Mouse (Mus musculus): ENCODE measurements around the gene Specc1. TPM values are rescaled to one million over a fixed set of nuclear protein-coding genes. Genes with fewer than 3 reads are reported as not detected.

Specc1 gene
- polyA plus RNA-seq, 1 experiment from 2014 or later = 10.0 TPM

DNA sequence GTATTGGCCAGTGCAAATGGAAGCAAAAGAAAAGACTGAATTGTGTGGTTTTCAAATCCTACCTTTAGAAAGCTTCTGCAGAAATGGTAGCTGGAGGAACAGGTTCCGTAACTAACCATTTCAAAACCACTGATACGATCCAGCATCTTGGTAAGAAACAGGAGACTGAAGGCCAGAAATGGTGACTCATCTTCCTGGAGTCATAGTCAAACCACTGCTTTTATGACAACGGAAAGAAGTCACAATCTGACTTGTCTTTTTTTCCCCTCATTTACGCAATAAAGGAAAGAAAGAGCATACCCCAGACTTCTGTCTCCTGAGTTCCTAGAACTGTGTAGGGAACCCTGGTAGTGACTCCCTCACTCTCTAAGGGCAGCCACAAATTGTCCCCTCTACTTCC lies 228.3 kb downstream of the Specc1 start:
- Histone ChIP-seq H3K27me3 (ENCODE audit: control insufficient read depth, insufficient read depth, low read length) (no peaks in the 10 kb centered on the region), H3K4me1 (ENCODE audit: control insufficient read depth, insufficient read depth, low read length) (no peaks in the 10 kb centered on the region), H3K4me2 (replicated peaks; ENCODE audit: low read depth, low read length) (no peak overlapping the region), H3K9ac (replicated peaks; ENCODE audit: low read depth, low read length) (no peak overlapping the region), H3K36me3 (ENCODE audit: control insufficient read depth, insufficient read depth, low read length) (no peaks in the 10 kb centered on the region), H3K4me3 (ENCODE audit: low read depth, low read length) (no peak overlapping the region), H3K9me3 (ENCODE audit: control insufficient read depth, low read depth, low read length) (no peaks in the 10 kb centered on the region), H3K27ac (ENCODE audit: low read length) (no peak overlapping the region)
- 88% methylated on average over 4 of the region's 4 CpGs for WGBS
- ATAC-seq (ENCODE audit: insufficient number of reproducible peaks, insufficient read depth, low FRiP score, low read depth) = no peak

DNA sequence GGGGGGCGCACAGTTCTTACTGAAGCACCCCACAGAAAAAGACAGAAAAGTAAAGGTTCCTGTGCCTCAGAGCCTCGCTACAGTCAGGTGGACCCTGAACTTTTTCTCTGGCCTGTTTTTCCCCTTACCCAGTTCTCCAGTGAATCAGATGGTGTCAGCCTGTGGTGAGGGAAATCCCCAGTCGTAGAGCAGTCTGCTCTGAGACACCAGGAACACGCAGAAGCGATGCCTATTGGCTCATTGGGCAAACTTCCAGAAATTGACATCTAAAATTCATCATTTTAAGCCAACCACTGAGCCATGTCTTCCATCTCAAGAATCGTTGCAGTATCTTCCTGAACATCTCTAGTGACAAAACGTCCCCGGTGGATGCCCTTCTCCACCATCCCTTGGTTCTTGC lies 230.5 kb downstream of the Specc1 start:
- H3K9me3 ChIP-seq (ENCODE audit: control insufficient read depth, low read depth, low read length) = no peaks in the 10 kb centered on the region
- no peak for ATAC-seq (ENCODE audit: insufficient number of reproducible peaks, insufficient read depth, low FRiP score, low read depth)
- no peak overlapping the region for H3K4me3 ChIP-seq (ENCODE audit: low read depth, low read length)
- H3K27ac ChIP-seq (ENCODE audit: low read length) = no peak overlapping the region
- H3K9ac ChIP-seq (replicated peaks; ENCODE audit: low read depth, low read length) = no peak overlapping the region
- H3K36me3 ChIP-seq (ENCODE audit: control insufficient read depth, insufficient read depth, low read length) = no peaks in the 10 kb centered on the region
- WGBS = 88% methylated on average over 8 of the region's 8 CpGs
- H3K27me3 ChIP-seq (ENCODE audit: control insufficient read depth, insufficient read depth, low read length) = no peaks in the 10 kb centered on the region
- H3K4me2 ChIP-seq (replicated peaks; ENCODE audit: low read depth, low read length) = no peak overlapping the region
- H3K4me1 ChIP-seq (ENCODE audit: control insufficient read depth, insufficient read depth, low read length) = no peaks in the 10 kb centered on the region

DNA sequence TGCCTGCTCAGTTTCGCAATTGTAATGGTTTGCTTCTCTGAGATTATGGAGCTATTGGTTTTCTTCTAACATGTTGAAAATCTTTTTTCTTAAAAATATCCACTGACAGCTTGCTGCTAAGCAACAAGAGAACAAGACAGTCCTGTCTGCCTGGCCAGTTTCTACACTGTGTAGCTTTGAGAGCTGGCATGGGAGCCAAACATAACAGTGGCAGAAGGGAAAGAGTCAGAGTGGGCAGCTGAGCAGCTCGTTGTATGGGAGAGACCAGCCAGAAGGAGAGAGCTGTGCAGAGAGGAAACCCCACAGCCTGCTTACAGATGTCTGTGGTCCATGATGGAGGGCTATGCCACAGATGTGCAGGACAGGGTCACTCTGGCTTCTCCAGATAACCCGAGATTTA lies 235.5 kb downstream of the Specc1 start:
- WGBS = 86% methylated on average over 3 of the region's 3 CpGs
- H3K9me3 ChIP-seq (ENCODE audit: control insufficient read depth, low read depth, low read length) = no peaks in the 10 kb centered on the region
- H3K27me3 ChIP-seq (ENCODE audit: control insufficient read depth, insufficient read depth, low read length) = no peaks in the 10 kb centered on the region
- ATAC-seq (ENCODE audit: insufficient number of reproducible peaks, insufficient read depth, low FRiP score, low read depth) = no peak
- no peak overlapping the region for H3K9ac ChIP-seq (replicated peaks; ENCODE audit: low read depth, low read length)
- H3K4me1 ChIP-seq (ENCODE audit: control insufficient read depth, insufficient read depth, low read length) = no peaks in the 10 kb centered on the region
- no peak overlapping the region for H3K4me2 ChIP-seq (replicated peaks; ENCODE audit: low read depth, low read length)
- no peak overlapping the region for H3K27ac ChIP-seq (ENCODE audit: low read length)
- no peaks in the 10 kb centered on the region for H3K36me3 ChIP-seq (ENCODE audit: control insufficient read depth, insufficient read depth, low read length)
- H3K4me3 ChIP-seq (ENCODE audit: low read depth, low read length) = no peak overlapping the region

DNA sequence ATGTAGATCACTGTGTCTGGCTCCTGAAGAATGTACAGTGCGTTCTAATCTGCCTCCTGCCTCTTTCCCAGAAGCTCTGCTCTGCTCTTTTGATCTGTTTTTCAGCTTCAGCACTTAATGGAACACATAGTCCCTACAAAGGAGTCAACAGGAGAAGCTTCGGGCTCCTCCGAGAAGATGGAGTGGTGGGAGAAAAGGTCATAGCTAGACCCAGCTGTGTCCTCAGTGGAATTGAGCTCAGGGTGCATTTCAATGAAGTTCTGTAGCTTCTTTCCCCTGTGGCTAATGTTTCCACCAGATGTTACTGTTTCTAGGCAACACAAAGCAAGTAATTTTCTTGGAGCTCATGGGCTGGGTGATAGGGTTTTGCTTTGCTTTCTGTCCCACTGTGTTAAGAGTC lies 236.6 kb downstream of the Specc1 start:
- Histone ChIP-seq H3K4me2 (replicated peaks; ENCODE audit: low read depth, low read length) (no peak overlapping the region), H3K9ac (replicated peaks; ENCODE audit: low read depth, low read length) (no peak overlapping the region), H3K4me3 (ENCODE audit: low read depth, low read length) (no peak overlapping the region), H3K27me3 (ENCODE audit: control insufficient read depth, insufficient read depth, low read length) (no peaks in the 10 kb centered on the region), H3K4me1 (ENCODE audit: control insufficient read depth, insufficient read depth, low read length) (no peaks in the 10 kb centered on the region), H3K9me3 (ENCODE audit: control insufficient read depth, low read depth, low read length) (no peaks in the 10 kb centered on the region), H3K36me3 (ENCODE audit: control insufficient read depth, insufficient read depth, low read length) (no peaks in the 10 kb centered on the region), H3K27ac (ENCODE audit: low read length) (no peak overlapping the region)
- no peak for ATAC-seq (ENCODE audit: insufficient number of reproducible peaks, insufficient read depth, low FRiP score, low read depth)
- WGBS = 85% methylated on average over 3 of the region's 3 CpGs

DNA sequence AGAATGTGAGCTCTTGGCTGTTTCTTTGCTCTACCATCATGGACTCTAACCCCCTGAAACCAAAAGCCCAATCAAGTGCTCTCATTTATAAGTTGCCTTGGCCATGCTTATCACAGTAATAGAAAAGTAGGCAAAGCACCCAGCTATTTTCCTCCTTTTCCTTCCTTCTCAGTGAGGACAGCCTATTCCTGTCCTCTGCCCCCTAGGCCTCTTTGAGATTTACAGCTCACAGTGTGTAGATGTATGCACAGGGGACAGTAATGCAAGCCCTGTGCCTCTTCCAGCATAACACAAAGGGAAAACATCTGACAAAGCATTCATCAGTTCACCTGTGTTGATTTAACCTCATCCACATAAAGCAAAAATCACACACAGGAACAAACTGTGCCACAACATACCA lies 237.7 kb downstream of the Specc1 start:
- Histone ChIP-seq H3K9ac (replicated peaks; ENCODE audit: low read depth, low read length) (no peak overlapping the region), H3K4me1 (ENCODE audit: control insufficient read depth, insufficient read depth, low read length) (no peaks in the 10 kb centered on the region), H3K27ac (ENCODE audit: low read length) (no peak overlapping the region), H3K36me3 (ENCODE audit: control insufficient read depth, insufficient read depth, low read length) (no peaks in the 10 kb centered on the region), H3K9me3 (ENCODE audit: control insufficient read depth, low read depth, low read length) (no peaks in the 10 kb centered on the region), H3K4me2 (replicated peaks; ENCODE audit: low read depth, low read length) (no peak overlapping the region), H3K27me3 (ENCODE audit: control insufficient read depth, insufficient read depth, low read length) (no peaks in the 10 kb centered on the region), H3K4me3 (ENCODE audit: low read depth, low read length) (no peak overlapping the region)
- no peak for ATAC-seq (ENCODE audit: insufficient number of reproducible peaks, insufficient read depth, low FRiP score, low read depth)

DNA sequence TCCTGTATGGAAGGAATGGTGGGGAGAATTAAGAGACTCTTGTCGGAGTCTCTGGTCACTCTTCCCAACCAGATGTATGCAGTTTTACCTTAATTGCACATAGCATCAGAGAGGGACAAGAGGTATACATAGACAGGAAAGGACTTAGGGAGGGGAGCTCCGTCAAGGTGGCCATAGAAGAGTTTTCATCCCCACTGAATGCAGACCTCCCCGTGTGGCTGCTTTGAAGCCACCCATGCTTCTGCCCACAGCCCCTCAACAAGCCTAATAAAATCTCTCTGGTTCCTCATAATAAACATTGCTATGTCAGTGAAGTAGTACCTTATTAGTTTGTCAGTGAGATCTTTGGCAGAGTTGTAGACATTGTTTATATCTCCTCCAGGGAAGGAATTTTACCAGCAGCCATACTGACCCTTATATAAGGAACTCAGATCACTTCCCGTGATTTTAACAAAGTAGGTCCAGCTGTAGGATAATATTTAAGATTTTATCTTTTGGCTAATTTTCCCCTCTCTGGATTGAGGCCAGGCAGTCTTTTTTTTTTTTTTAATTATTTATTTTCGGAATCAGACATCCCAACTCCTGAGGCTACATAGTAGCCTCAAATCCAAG lies 244.4 kb downstream of the Specc1 start:
- Histone ChIP-seq H3K36me3 (ENCODE audit: control insufficient read depth, insufficient read depth, low read length) (no peaks in the 10 kb centered on the region), H3K27ac (ENCODE audit: low read length) (no peak overlapping the region), H3K9me3 (ENCODE audit: control insufficient read depth, low read depth, low read length) (no peaks in the 10 kb centered on the region), H3K4me1 (ENCODE audit: control insufficient read depth, insufficient read depth, low read length) (peaks cover 6% of the 10 kb centered on the region; the same call in 1 of the 2 replicates), H3K9ac (replicated peaks; ENCODE audit: low read depth, low read length) (no peak overlapping the region), H3K27me3 (ENCODE audit: control insufficient read depth, insufficient read depth, low read length) (no peaks in the 10 kb centered on the region), H3K4me2 (replicated peaks; ENCODE audit: low read depth, low read length) (no peak overlapping the region), H3K4me3 (ENCODE audit: low read depth, low read length) (no peak overlapping the region)
- WGBS = 50% methylated on average over 5 of the region's 5 CpGs
- no peak for ATAC-seq (ENCODE audit: insufficient number of reproducible peaks, insufficient read depth, low FRiP score, low read depth)

DNA sequence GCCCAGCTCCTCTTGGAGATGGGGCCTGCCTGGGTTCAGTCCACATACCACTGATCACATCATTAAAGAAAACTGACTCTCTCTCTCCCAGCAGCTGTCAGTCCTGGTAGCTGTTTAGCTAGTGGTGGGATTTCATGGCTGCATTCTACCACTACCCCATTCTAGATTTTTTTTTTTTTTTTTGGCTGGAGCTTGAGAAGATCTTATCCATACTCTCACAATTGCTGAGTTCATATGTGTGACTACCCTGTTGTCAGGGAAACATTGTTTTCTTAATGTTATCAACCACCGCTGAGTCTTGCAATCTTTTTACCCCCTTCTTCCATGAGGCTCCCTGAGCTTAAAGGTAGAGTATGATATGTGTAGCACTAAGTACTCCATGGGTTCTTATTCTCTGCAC lies 246.1 kb downstream of the Specc1 start:
- WGBS = 76% methylated on average over 1 of the region's 1 CpGs

DNA sequence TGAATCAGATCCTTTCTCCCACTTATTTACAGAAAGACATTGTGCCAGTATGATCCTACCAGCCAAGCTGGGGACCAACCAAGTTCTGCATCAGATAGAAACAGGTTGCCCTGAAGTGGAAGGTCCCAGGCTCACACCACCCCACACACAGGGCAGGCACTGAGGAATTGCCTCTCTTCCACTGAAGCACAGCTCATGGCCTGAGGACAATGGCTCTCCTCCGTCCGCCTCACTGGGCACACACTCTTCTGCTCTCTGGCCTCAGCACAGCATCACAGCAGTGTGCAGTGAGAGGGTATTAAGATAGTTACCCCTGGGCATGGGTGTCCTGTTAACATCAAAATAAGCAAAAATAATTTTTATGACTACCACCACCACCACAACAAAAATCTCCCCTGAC lies 252.5 kb downstream of the Specc1 start:
- Histone ChIP-seq H3K4me2 (replicated peaks; ENCODE audit: low read depth, low read length) (no peak overlapping the region), H3K27ac (ENCODE audit: low read length) (no peak overlapping the region), H3K9ac (replicated peaks; ENCODE audit: low read depth, low read length) (no peak overlapping the region), H3K36me3 (ENCODE audit: control insufficient read depth, insufficient read depth, low read length) (no peaks in the 10 kb centered on the region), H3K4me3 (ENCODE audit: low read depth, low read length) (no peak overlapping the region), H3K4me1 (ENCODE audit: control insufficient read depth, insufficient read depth, low read length) (no peaks in the 10 kb centered on the region), H3K27me3 (ENCODE audit: control insufficient read depth, insufficient read depth, low read length) (no peaks in the 10 kb centered on the region), H3K9me3 (ENCODE audit: control insufficient read depth, low read depth, low read length) (no peaks in the 10 kb centered on the region)
- ATAC-seq (ENCODE audit: insufficient number of reproducible peaks, insufficient read depth, low FRiP score, low read depth) = no peak
- WGBS = 92% methylated on average over 2 of the region's 2 CpGs

More for the DNA sequence above, 246.1 kb downstream of the Specc1 start:
- H3K4me1 ChIP-seq (ENCODE audit: control insufficient read depth, insufficient read depth, low read length) = peaks cover 6% of the 10 kb centered on the region; the same call in 1 of the 2 replicates
- no peaks in the 10 kb centered on the region for H3K27me3 ChIP-seq (ENCODE audit: control insufficient read depth, insufficient read depth, low read length)
- no peak overlapping the region for H3K4me3 ChIP-seq (ENCODE audit: low read depth, low read length)
- H3K9ac ChIP-seq (replicated peaks; ENCODE audit: low read depth, low read length) = no peak overlapping the region
- no peaks in the 10 kb centered on the region for H3K36me3 ChIP-seq (ENCODE audit: control insufficient read depth, insufficient read depth, low read length)
- no peak for ATAC-seq (ENCODE audit: insufficient number of reproducible peaks, insufficient read depth, low FRiP score, low read depth)
- no peak overlapping the region for H3K4me2 ChIP-seq (replicated peaks; ENCODE audit: low read depth, low read length)
- no peaks in the 10 kb centered on the region for H3K9me3 ChIP-seq (ENCODE audit: control insufficient read depth, low read depth, low read length)
- no peak overlapping the region for H3K27ac ChIP-seq (ENCODE audit: low read length)

DNA sequence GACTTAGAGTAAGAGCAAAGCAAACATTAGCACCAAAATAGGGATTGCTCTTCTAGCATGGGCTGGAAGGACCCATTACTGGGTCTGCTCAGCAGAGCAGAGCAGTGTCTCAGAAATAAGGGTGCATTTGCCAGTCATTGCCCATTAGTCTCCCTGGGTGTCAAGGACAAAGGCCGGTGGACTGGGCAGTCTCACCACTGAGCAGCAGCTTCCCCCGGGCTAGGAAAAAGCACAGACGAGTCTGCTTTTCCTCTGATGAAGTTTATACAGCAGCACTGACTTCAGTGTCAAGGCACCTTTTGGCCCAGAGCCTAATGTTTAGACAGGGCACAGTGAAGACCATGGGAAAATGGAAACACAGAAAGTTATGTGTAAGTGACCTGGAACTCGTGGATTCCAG lies 253.3 kb downstream of the Specc1 start:
- Histone ChIP-seq H3K4me2 (replicated peaks; ENCODE audit: low read depth, low read length) (no peak overlapping the region), H3K9ac (replicated peaks; ENCODE audit: low read depth, low read length) (no peak overlapping the region), H3K36me3 (ENCODE audit: control insufficient read depth, insufficient read depth, low read length) (no peaks in the 10 kb centered on the region), H3K27ac (ENCODE audit: low read length) (no peak overlapping the region), H3K4me3 (ENCODE audit: low read depth, low read length) (no peak overlapping the region), H3K9me3 (ENCODE audit: control insufficient read depth, low read depth, low read length) (no peaks in the 10 kb centered on the region), H3K4me1 (ENCODE audit: control insufficient read depth, insufficient read depth, low read length) (no peaks in the 10 kb centered on the region), H3K27me3 (ENCODE audit: control insufficient read depth, insufficient read depth, low read length) (no peaks in the 10 kb centered on the region)
- WGBS = 47% methylated on average over 4 of the region's 4 CpGs
- ATAC-seq (ENCODE audit: insufficient number of reproducible peaks, insufficient read depth, low FRiP score, low read depth) = no peak

All from stomach, embryonic 14.5 days (tissue).